Mouse (Mus musculus) layer of hippocampus, postnatal 10 days (tissue): ENCODE results near the gene Sult6b2. TPM values are rescaled to one million over a fixed set of nuclear protein-coding genes. Genes with fewer than 3 reads are reported as not detected.

ENCODE experiments used
- DNase-seq, 2 experiments: peaks; one replicate each; pipeline ENCODE4 v3.0.0; 2021; ENCODE audit warnings: low spot score in 2 of 2
- total RNA-seq, 2 experiments: library from RNA; stranded (reverse); gene quantifications; 2 replicates each; pipeline ENCODE4 v1.2.3; 2021

Sult6b2 gene
- total RNA-seq, 2 experiments from 2014 or later: 0.21 to 0.29 TPM

DNA sequence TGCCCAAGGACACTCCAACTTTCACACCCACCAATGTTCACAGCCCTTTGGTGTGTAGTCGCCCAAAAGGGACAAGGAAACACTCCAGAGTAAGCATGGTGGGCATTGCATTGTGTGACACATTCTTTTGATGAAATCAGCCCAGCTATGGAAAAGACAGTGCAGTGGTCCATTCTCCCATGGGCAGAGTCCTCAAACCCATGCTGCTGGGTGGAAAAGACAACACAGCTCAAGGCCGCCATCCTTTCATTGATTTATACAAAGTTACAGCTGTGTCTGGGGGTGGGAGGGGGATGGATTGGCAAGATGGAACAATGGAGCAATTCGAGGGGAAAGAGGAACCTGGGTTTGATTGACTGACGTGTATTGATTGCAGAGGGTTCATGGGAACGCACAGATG lies 8.7 kb upstream of the Sult6b2 start:
- no peak for DNase-seq

GRCm38 (mm10) chr6:142810239-142810638 lies 5.9 kb upstream of the Sult6b2 start:
- no peak for DNase-seq

DNA sequence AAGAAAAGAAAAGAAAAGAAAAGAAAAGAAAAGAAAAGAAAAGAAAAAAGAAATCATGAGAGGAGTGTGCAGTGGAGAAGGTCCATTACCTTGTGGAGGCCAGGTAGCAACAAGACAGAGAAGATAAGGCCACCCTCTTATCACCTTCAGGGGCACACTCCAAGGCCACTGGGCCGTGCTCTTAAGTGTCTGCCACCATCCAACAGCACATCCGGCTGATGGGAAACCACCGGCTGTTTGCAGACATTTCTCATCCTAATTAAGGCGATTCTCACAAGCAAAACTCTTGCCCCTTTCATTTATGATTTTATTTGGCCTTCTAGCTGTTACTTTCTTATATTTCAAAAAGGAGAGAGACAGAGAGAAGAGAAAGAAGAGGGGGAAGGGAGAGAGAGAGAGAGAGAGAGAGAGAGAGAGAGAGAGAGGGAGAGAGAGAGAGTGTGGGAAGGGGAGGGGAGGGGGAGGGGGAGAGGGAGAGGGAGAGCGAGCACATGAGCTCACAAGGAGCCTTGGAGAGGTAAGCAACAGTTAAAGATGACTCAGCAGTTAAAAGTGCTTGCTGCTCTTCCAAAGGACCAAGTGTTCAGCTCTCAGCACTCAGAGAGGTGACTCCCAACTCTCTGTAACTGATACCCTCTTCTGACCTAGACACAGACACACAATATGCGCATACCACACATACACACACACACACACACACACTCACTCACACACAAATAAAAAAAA lies 5.2 kb upstream of the Sult6b2 start:
- DNase-seq: no peak

GRCm38 (mm10) chr6:142806326-142806725 lies 2.0 kb upstream of the Sult6b2 start:
- DNase-seq: no peak

DNA sequence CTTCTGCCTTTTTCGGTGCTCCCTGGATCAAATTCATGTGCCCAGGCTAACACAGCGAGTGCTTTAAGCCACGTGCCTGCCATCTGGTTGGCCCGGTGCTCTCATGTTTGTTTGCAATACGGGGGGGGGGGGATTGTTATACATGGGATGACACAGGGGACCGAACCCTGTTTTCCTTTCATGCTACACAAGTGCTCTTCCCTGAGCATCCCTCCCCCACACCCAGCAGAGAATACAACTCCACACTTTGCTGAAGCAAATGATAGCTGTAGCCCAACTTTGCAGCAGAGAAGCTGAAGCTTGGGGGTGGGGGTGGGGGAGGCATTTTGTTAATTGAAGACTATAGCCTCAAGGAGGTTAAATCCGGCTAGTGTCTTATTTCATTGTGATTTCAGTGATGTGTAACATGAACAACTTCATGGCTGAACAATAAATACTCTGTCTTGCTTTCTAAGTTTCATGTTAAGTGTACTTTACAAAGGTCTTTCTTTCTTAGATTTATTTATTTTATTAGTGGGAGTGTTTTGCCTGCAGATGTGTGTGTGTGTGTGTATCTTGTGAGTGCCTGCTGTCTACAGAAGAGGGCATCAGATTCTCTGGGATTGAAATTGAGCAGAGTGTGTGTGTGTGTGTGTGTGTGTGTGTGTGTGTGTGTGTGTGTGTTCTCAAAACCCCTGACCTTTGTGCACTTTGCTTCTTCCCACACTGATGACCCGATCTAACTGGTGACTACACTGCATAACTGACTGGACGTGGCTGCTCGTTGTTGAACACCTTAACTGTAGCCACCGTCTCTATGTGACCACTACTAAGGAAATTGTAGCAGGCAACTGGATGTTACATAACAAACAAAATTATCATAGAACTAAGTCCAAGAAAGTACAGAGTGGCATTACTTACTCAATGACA lies 1.4 kb downstream of the Sult6b2 start:
- DNase-seq: no peak

GRCm38 (mm10) chr6:142801687-142802086 lies 2.6 kb downstream of the Sult6b2 start:
- DNase-seq: no peak

GRCm38 (mm10) chr6:142799704-142800374 lies 4.5 kb downstream of the Sult6b2 start:
- no peak for DNase-seq

- no peak for DNase-seq
Measured at GRCm38 (mm10) chr6:142798837-142799236, 5.5 kb downstream of the Sult6b2 start.

DNA sequence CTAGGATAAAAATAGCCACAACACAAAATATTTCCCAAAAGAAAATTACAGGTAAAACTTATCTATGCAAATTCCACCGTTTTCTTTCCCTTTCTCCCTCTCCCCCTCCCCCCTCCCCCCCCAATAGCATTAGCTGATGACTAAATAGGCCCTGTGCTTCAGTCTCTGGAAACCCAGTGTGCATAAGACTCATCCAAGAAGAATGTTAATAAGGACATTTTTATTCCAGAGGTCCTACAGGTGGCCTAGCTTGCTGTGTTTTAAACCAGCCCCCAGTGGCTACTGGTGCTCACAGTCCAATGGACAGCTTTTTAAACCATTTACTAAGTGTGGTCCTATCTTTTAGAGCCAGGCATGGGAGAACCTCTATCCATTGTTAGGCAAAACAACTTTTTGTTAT lies 6.3 kb downstream of the Sult6b2 start:
- DNase-seq: no peak

DNA sequence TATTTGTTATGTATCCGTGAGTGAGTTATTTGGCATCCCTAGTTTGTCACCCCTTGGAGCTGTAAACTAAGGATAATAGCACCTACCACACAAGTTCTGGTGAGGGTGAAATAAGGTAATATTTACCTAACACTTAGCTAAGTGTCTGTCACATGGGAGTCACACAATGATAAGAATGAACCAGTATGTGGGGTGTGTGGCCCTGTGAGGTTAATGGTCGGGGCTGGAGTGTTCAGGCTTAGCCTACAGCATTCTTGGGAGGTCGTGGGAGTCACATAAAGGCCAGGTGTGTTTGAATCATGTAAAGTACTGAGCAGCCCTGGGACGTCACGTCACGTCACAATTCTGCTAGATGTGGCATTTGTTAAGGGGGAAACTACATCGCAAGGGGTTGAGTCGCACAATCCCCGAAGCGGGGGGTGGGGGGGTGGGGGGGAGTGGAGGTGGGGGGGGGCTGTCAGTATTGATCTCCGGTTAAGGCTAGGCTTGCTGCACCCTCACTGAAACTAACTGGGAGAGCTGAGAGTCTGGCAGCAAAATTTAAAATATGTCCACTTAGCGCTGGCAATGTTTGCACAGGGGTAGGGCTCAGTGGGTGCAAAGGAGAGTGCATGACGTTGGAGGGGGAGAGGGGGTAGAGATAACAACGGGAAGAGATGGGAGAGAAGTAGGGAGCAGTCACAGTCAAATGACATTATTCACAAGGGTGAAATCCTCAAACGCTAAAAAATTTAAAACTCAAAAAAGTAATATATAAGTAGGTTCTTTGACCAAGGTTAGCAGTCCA lies 8.5 kb downstream of the Sult6b2 start:
- DNase-seq: no peak

- no peak for DNase-seq
Measured at GRCm38 (mm10) chr6:142795087-142795486, 9.2 kb downstream of the Sult6b2 start.

DNA sequence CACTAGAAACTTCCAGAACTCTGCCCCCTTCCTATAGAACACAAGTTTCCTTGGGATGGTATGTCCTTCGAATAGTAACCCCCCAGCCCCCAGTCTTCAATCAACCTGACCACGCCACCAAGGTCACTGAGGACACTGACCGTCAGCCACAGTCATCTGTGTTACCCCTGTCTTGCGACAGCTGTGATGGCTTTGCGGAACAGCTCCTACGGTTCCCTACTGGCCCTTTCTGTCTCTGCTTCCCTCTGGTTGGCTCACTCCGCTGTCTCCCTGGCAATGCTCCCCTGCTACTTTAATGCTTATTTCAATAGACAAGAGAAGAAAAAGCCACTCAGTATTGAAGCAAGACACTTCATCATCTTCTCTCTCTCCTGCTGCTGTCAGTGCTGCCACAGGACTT lies 10.8 kb downstream of the Sult6b2 start:
- DNase-seq: no peak

DNA sequence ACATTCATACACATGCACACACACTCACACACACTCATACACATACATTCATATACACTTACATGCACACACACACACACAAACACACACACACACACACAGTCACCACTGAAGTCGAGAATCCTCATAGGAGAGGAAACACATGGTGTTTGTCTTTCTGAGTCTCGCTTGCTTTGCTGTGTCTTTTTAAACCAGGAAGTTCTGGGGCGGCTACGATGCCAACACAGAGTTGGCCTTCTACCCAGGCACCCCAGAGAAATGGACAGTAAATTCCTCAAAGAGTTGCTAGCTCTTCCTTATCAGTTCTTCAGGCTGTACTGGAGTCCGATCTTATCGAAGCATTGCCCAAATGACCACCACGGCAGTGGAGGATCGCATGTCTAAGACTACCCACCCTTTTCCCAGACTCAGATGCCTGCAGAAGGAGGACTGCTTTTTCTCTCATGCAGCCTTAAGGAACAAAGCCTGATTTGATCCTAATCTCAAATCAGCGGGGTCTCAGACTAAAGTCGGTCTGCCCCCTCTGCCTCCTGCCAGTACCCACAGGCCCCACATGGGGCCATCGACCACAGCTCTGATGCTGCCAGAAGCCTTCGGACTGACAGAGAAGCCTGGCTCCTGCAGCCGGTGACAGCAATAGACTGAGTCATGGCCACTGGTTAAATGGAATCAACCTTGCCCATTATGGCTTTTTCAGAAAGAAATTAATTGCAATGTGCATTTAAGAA lies 11.9 kb downstream of the Sult6b2 start:
- DNase-seq: no peak

GRCm38 (mm10) chr6:142789736-142790135 lies 14.6 kb downstream of the Sult6b2 start:
- no peak for DNase-seq

- DNase-seq: peak; percentile 41 to 48
Measured at GRCm38 (mm10) chr6:142788042-142788987, 16.0 kb downstream of the Sult6b2 start.

- no peak for DNase-seq
Measured at GRCm38 (mm10) chr6:142786106-142786505, 18.2 kb downstream of the Sult6b2 start.

DNA sequence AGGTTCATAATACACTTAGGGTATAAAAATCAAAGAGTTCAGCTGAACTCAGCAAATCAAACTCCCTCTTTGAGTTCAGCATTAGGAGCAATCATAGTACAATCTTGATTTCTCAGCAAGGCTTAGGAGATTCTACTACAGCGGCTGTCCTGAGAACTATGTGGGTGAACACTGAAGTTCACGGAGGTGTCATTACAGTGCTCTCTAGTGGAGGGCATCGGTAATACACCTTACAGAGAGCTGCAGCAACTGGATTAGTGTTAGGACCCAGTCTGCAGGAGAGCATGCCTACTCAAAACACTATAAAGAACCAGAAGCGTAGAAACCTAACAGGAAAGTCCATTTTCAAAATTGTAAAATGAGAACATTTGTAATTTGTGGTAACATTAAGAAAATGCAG lies 19.0 kb downstream of the Sult6b2 start:
- peak; percentile 49 to 52 for DNase-seq

DNA sequence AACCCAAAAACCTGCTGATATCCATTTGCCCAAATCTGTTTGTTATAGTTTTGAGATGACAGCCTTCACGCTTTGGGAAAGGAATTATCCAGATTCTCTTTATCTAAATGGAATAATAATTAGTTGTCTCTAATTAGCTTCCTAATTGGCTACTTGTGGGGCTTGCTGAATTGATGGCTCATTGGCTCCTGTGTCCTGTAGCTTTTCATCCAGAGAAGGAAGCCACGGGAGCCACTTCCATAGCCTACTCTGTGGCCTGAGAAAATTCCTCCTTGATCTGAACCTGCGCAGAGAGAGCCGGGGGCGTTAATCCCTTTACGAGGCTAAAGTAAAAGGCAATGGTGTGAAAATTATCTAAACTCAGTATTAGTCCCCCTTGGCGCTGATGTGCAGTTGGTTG lies 23.0 kb downstream of the Sult6b2 start:
- no peak for DNase-seq

- DNase-seq: no peak
Measured at GRCm38 (mm10) chr6:142780574-142781033, 23.7 kb downstream of the Sult6b2 start.
